Mouse (Mus musculus): ENCODE measurements at regions not wholly inside any gene's neighbourhood (a gene's known extent, or its start where the extent isn't known, plus 50 kb on each side); places are given as distances from the start of the nearest gene placed in this dataset.

DNA sequence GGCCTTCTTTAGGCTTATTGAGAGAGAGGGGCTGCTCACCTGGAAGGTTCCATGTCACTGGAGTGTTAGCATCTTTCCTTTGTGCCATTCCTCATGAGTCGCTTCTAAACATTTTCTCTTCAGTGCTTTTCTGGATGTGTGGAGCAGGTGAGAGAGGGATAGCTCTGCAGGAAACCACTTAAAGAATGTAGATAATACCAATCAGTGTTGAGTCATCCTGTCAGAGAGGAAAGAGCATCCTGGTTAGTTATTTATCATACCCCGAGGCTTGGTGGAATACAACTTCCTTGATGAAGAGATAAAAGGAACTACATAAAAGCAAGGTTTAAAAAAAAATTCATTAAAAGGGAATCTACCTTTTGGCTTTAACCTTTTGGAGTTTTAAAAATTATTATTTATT lies 69.8 kb upstream of the Rpl34 start:
- no peak for TF ChIP-seq E2F4 (IDR thresholded peaks at IDR 0.05; ENCODE audit: insufficient read depth)
- TF ChIP-seq POLR2A (IDR thresholded peaks at IDR 0.05; ENCODE audit: insufficient read length, low read depth), result no peak
- TF ChIP-seq TCF12 (IDR thresholded peaks at IDR 0.05; ENCODE audit: insufficient read depth, poor library complexity, severe bottlenecking), result no peak
- TF ChIP-seq MAX (IDR thresholded peaks at IDR 0.05; ENCODE audit: low read depth), result no peak

Measured in myocyte (in vitro differentiated cells).